Mouse (Mus musculus) c-Kit-positive CD71-negative TER-119-negative erythroid progenitor cells, embryonic 14.5 days (primary cell): ENCODE results near the gene Cntnap1.

Source experiments
- DNase-seq: peaks from one replicate; pipeline ENCODE4 v3.0.0-alpha.2; 2013; ENCODE audit warnings: low read depth

The Cntnap1 gene

GRCm38 (mm10) chr11:101220853-101221252 lies 50.5 kb downstream of the Cntnap1 start:
- no peak for DNase-seq

GRCm38 (mm10) chr11:101221306-101221986 lies 51.1 kb downstream of the Cntnap1 start:
- DNase-seq, result no peak

DNA sequence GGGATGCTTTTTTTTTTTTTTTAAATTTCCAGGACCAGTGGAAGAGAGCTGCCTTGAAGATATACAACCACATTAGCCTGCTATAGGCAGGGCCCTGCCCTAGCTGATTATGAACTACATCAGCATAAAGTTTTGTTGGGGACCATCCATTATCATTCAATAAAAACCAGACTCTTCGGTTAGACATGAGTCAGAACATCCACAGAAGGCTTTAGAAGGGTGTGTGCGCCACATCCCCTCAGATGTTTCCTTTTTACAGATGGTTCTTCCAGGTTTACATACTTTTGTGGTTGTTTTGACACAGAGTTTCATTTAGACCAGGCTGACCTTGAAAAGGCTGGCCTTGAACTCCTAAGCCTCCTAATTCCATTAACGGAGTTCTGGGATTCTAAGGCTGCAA lies 54.0 kb downstream of the Cntnap1 start:
- no peak for DNase-seq

DNA sequence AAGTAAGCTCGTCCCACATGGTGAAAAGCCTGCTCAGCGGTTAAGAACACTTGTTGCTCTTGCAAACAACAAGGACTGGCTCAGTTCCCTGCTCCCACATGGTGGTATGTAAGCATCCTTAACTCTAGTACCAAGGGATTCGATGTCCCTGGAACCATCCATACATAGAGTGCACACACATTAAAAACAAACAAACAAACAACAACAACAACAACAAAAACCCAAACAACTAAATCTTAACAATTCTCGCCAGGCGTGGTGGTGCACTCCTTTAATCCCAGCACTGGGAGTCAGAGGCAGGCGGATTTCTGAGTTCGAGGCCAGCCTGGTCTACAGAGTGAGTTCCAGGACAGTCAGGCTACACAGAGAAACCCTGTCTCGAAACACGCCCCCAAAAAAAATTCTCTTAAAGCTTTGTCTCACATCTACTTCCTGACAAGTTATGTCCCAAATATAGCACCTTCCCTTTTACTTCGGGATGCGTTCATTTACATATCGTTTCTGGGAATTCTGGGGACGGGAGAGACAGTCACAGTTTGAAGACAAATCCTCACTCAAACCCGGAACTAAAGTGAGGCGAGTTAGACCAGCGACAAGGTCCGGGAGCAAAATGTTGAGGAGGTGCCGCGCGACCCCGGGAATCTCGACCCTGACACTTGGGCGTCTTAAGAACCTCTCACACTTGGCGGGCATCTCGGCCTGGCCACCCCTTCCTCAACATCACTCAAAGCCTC lies 55.2 kb downstream of the Cntnap1 start:
- DNase-seq, result no peak

GRCm38 (mm10) chr11:101226065-101226701 lies 55.9 kb downstream of the Cntnap1 start, which contains the start of gene Ezh1:
TSS of gene Ezh1 (minus strand) at chr11:101226463.
- peak; percentile 56 for DNase-seq

DNA sequence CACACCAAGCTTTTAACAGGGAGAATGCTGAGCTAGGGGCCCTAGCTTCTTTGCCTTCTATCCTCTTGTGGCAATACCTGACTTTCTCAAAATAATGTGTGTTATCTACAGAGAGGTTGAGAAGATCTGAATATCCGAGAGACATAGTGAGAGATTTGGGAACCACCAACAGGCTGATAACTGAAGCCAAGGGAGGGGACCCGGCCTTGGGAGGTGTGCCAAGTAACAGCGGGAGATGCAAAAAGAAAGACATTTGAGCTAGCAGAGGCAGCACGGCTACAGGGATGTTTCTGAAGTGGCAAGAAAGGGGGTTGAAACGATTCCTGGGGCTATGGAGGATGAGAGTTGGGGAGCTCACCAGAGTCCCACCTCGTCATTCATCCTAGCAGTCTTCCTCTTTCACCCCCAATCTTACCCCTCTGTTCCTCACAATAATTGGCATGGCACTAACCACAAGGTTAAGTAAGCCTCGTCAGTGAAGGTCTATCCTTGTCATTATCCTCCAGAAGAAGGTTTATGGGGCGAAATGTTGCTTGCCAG lies 59.1 kb downstream of the Cntnap1 start:
- DNase-seq, result no peak

- DNase-seq, result no peak
Measured at GRCm38 (mm10) chr11:101230061-101230511, 59.8 kb downstream of the Cntnap1 start.

- DNase-seq, result no peak
Measured at GRCm38 (mm10) chr11:101230526-101230925, 60.2 kb downstream of the Cntnap1 start.

- DNase-seq, result no peak
Measured at GRCm38 (mm10) chr11:101230991-101231871, 60.9 kb downstream of the Cntnap1 start.

GRCm38 (mm10) chr11:101232010-101232839 lies 61.9 kb downstream of the Cntnap1 start:
- no peak for DNase-seq

GRCm38 (mm10) chr11:101233240-101233639 lies 62.9 kb downstream of the Cntnap1 start:
- DNase-seq, result no peak

- DNase-seq, result no peak
Measured at GRCm38 (mm10) chr11:101234124-101234523, 63.8 kb downstream of the Cntnap1 start.

DNA sequence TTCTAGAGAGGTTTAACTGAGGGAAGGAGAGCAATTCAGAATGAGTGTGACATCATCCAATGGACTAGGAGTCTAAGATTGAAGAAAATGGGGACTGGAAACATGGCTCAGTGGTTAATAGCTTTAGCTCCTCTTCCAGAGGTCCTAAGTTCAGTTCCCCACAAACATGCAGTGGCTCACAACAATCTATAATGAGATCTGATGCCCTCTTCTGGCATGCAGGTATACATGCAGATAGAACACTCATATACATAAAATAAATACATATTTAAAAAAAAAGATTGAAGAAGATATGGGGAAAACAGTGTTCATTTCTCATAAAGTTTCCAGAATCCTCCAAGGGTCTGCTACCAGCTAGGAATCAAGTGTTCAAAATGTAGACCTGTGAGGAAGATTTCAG lies 65.1 kb downstream of the Cntnap1 start:
- DNase-seq, result no peak

- DNase-seq, result no peak
Measured at GRCm38 (mm10) chr11:101236782-101237181, 66.5 kb downstream of the Cntnap1 start.

DNA sequence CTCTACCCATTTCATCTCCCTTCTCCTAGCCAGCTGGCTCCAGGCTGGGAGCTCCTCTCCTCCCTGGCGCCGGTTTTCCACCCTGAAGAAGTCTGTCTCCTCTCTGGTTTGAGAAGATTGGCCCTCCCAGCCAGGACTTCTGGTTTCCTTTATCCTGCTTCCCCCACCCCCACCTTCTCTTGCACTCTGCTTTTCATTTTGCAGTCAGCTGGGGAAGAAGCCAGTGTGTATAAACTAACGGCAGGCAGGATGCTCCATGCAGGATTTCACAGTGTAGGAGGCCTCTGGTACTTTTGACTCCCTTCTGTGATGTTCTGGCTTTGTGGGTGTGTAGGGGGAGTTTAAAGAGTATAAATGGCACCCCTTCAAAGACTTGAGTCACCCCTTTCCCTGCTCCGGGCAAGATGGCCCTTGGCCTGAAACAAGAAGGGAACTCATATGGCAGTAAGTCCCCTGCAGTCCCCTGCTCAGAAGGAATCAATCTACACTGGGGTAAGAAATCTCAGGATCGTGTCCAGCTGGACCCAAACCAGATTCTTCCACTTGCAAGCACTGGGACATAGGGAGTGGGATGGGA lies 67.8 kb downstream of the Cntnap1 start:
- DNase-seq, result no peak
